Mouse (Mus musculus) layer of hippocampus, adult 2 months (tissue): Measurements from ENCODE around the gene Col25a1. TPM values are rescaled to one million over a fixed set of nuclear protein-coding genes. Genes with fewer than 3 reads are reported as not detected.

Source experiments
- DNase-seq, 2 experiments: peaks; one replicate each; pipeline ENCODE4 v3.0.0; 2022; ENCODE audit warnings: low spot score in 2 of 2
- H3K27ac ChIP-seq: fragments of 200-600 bp; 2 replicates; pipeline ENCODE4 v1.8.1; 2022
- H3K4me3 ChIP-seq: fragments of 200-600 bp; 2 replicates; pipeline ENCODE4 v1.8.1; 2022; ENCODE audit warnings: mild to moderate bottlenecking
- CTCF ChIP-seq: fragments of 200-600 bp; conservative IDR thresholded peaks from 2 replicates; pipeline ENCODE4 v1.8.1; 2022; ENCODE audit warnings: antibody characterized with exemption, mild to moderate bottlenecking, moderate library complexity
- total RNA-seq, 2 experiments: library from RNA; stranded (reverse); gene quantifications; 2 replicates each; pipeline ENCODE4 v1.2.3; 2021

The Col25a1 gene
- total RNA-seq, 2 experiments from 2014 or later, result 75.1 to 77.8 TPM

DNA sequence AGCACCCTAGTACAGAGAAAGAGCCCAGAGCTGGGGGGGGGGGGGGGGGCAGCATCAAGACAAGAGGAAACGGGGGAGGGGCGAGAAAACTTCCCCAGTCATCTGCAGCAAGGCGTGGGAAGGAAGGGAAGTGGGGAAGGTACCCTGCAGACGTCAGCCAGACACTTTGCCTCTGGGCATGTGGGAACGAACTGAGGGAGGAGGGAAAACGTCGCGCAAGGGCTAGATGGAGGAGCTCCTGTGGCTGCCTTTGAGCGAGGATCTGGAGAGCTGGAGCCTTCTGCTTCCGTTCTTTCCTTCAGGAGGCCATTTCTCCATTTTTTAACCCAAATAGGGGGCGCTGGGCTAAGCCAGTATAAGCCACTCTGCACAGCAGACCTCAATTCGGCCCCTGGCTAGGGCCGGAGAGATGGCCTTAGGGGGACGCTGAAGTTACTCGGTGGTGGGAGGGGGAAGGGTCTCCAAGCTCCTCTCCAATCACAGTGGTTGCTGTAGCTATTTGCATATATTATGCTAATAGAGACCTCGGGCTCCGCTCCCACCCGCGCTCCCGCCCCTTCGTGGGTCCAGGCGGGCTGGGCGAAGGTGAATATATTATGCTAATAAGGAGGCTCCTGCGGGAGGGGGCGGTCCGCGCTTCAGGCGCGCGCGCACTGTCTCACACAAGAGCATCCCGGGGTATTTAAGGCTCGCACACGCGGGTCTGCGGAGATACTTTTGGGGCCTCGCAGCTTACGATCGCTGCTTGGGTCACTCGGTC is 49.1 kb downstream of the Col25a1 start:
- no peak for TF ChIP-seq CTCF
- DNase-seq, result peak; percentile 76 to 85
- peak overlapping the region; percentile 88 for H3K27ac ChIP-seq
- peak overlapping the region; percentile 67 for H3K4me3 ChIP-seq

DNA sequence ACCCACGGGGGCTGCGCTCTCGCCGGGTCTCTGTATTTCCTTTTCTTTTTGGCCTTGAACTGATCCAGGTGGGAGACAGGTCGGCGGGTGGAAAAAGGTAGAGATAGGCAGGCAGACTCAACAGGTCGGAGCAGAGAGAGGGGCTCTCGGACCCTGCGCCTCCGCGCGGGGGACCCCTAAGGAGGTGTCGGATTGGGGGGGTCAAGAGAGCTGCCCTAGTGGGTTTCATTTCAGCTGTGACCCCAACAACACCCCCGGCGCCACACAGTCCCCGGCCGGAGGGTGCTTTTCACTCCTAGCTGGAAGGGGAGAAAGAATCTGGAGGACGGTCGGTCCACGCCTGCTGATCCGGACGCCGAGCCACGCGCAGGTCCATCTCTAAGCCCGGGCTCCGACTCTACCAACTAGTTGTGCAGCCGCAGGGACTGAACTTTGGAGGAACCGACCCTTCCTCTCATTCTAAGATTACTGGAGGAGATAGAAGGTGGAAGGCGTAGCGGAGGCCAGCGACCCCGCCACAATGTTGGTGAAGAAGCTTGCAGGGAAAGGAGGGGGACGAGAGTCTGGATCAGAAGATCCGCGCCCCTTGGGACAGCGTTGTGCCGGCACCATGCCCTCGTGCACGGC is 49.8 kb downstream of the Col25a1 start:
- peak overlapping the region; percentile 88 for H3K27ac ChIP-seq

DNA sequence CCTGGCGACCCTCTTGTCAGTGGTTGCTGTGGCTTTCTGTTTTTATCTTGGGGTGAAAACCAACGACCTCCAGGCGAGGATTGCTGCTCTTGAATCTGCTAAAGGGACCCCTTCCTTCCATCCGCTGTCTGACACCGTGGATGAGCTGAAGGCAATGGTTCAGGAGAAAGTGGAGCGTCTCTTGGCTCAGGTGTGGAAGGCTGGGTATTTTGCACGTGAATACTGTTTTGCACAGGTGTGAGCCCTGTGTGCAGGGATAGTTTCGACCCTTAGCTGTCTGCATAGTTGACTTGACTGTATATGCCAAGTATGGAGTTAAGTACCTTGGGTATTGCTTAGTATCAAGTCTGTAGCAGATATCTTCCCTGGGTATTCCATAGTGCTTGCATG is 50.3 kb downstream of the Col25a1 start:
- TF ChIP-seq CTCF, result no peak
- no peak for DNase-seq
- Histone ChIP-seq H3K4me3 (peak overlapping the region; percentile 67), H3K27ac (peak overlapping the region; percentile 88)

More for the DNA sequence above, 49.8 kb downstream of the Col25a1 start:
- H3K4me3 ChIP-seq, result peak overlapping the region; percentile 67
- peak in 1 of 2 experiments; percentile 14 for DNase-seq
- no peak for TF ChIP-seq CTCF

GRCm38 (mm10) chr3:130182450-130182849 is 51.1 kb downstream of the Col25a1 start:
- DNase-seq, result no peak
- no peak for TF ChIP-seq CTCF
- H3K4me3 ChIP-seq, result peak overlapping the region; percentile 67
- no peak overlapping the region for H3K27ac ChIP-seq

GRCm38 (mm10) chr3:130185111-130185510 is 53.8 kb downstream of the Col25a1 start:
- peak in 1 of 2 experiments; percentile 5 for DNase-seq
- H3K27ac ChIP-seq, result no peak overlapping the region
- no peak overlapping the region for H3K4me3 ChIP-seq
- peak; percentile 78 for TF ChIP-seq CTCF

DNA sequence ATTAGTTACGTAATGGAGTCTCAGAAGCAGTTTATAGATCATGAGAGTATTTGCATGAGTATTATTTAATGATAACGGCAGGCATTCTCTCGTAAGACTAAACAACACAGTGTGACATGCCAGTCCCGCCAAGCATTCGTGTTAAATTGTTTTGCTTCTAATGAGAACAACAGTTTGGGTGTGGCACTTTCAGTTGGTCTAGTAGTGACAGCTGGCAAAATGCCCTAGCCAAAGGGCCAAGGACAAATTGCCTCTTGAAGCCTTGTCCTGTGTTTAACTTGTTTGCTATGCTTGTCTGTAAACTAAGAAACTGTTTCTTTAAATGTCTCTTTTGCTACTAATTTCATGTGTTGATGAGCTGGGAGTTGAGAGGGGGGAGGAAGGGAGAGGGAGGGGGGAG is 56.3 kb downstream of the Col25a1 start:
- no peak for DNase-seq
- TF ChIP-seq CTCF, result no peak
- Histone ChIP-seq H3K27ac (no peak overlapping the region), H3K4me3 (no peak overlapping the region)

GRCm38 (mm10) chr3:130193450-130193849 is 62.1 kb downstream of the Col25a1 start:
- TF ChIP-seq CTCF, result no peak
- no peak for DNase-seq
- H3K4me3 ChIP-seq, result no peak overlapping the region
- H3K27ac ChIP-seq, result no peak overlapping the region

- peak overlapping the region; percentile 77 for H3K27ac ChIP-seq
- no peak overlapping the region for H3K4me3 ChIP-seq
- no peak for TF ChIP-seq CTCF
- DNase-seq, result peak in 1 of 2 experiments; percentile 12
Observed at GRCm38 (mm10) chr3:130214631-130215030, 83.3 kb downstream of the Col25a1 start.

DNA sequence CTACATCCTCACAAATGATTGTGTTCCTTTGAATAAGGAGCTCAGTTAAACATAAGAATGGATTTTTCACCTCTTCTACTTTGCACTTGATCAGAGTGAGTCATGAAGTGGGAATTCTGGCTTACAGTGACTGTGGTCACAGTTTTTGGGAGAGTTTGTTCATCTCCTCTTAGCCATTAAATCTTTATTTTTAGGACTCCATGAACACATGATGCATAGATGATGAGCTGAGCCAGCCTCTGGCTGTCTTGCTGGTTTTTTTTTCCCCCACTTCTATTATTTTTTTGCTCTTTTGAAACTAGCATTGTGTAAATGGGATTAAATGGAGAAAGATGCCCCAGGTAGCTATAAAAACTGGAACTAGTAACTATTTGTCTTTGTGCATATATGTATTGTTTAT is 84.8 kb downstream of the Col25a1 start:
- Histone ChIP-seq H3K4me3 (no peak overlapping the region), H3K27ac (peak overlapping the region; percentile 32; the same call in 1 of the 2 replicates)
- TF ChIP-seq CTCF, result no peak
- DNase-seq, result no peak

DNA sequence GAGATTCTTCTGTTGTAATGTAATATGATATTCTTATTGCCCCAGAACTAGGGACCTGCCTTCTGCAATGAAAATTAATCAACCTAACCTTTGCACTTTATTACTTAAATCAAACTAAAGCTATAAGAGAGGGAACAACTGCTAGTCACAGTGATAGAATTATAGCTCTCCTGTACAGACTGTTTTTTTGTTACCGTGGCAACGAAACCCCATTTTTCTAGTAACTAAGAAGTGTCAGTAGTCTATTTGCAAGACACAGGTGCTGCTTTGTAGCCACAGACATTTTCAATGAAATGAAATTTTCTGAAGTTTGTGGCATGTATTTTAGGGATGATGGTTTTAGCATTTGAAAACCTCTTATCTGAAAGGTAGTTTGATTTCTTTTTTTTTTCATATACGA is 85.3 kb downstream of the Col25a1 start:
- no peak overlapping the region for H3K4me3 ChIP-seq
- DNase-seq, result no peak
- TF ChIP-seq CTCF, result no peak
- no peak overlapping the region; the same call in 1 of the 2 replicates for H3K27ac ChIP-seq

- Histone ChIP-seq H3K4me3 (no peak overlapping the region), H3K27ac (no peak overlapping the region)
- no peak for DNase-seq
- no peak for TF ChIP-seq CTCF
Observed at GRCm38 (mm10) chr3:130217705-130218104, 86.4 kb downstream of the Col25a1 start.

DNA sequence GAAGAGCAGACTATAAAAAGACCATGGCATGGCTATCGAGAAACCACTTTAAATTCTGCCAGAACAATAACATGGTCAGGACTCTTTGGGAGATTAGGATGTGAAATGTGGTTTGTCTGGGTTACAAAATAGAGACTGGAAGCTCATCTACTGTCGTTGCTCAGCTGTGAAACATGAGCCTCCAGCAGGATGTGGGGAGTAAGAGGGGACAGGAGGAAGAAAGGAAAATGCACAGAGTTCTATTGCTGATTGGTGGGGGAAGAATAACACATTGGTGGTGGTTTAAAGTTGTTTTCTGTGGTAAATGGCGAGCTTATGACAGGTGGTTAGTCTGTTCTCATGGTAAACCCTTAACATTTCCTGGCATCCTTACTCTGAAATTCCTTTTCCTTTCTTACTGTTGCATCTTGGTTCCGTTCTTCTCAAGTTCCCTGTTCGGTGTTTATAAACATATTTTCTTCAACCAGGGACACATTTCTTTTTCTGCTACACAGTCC is 87.0 kb downstream of the Col25a1 start:
- DNase-seq, result no peak
- no peak for TF ChIP-seq CTCF
- H3K27ac ChIP-seq, result no peak overlapping the region
- no peak overlapping the region for H3K4me3 ChIP-seq

GRCm38 (mm10) chr3:130220811-130221210 is 89.5 kb downstream of the Col25a1 start:
- TF ChIP-seq CTCF, result no peak
- no peak overlapping the region for H3K4me3 ChIP-seq
- DNase-seq, result no peak
- H3K27ac ChIP-seq, result no peak overlapping the region
